ENCODE assay signal across 20 mouse cellular contexts in genomic region chr10:94118993-94119392, GRCm38 (mm10). TPM values are rescaled to one million over a fixed set of nuclear protein-coding genes. Genes with fewer than 3 reads are reported as not detected.
DNase-seq lines count a peak whose midpoint lies in the region; ATAC-seq and TF ChIP-seq lines count a peak whose summit lies in the region.
"Had no signal": no experiment of that assay in that cellular context is flagged by ENCODE, and none has a peak within 500 bp of the region (broad histone marks: within the 10 kb centered on the region; RNA-seq: fewer than 3 reads in every experiment).

No protein-coding gene starts in this region.

- no peak overlapping the region for H3K4me2 ChIP-seq in intestine, embryonic 16.5 days (ENCODE audit: low read depth, low read length)
- no peak overlapping the region for H3K4me2 ChIP-seq in liver, embryonic 12.5 days
- no peak overlapping the region for H3K4me2 ChIP-seq in liver, embryonic 16.5 days (ENCODE audit: low read depth, low read length)
- H3K4me2 ChIP-seq: forebrain, embryonic 13.5 days; heart, embryonic 11.5 days; heart, embryonic 15.5 days had no signal

- H3K27me3 ChIP-seq in intestine, embryonic 16.5 days (replicated peaks; ENCODE audit: control insufficient read depth, insufficient read depth, low read length) = no peaks in the 10 kb centered on the region
- no peaks in the 10 kb centered on the region for H3K27me3 ChIP-seq in liver, embryonic 12.5 days (replicated peaks)
- H3K27me3 ChIP-seq in liver, embryonic 16.5 days (ENCODE audit: control insufficient read depth, insufficient read depth, low read depth, low read length) = no peaks in the 10 kb centered on the region
- H3K27me3 ChIP-seq in cerebellum, adult 2 months (ENCODE audit: control insufficient read depth, insufficient read depth, low read length) = no peaks in the 10 kb centered on the region
- H3K27me3 ChIP-seq: CH12.LX; forebrain, embryonic 13.5 days; heart, embryonic 15.5 days; Patski had no signal

- H3K4me3 ChIP-seq in intestine, embryonic 16.5 days (ENCODE audit: low read length) = no peak overlapping the region
- no peak overlapping the region for H3K4me3 ChIP-seq in liver, embryonic 12.5 days
- no peak overlapping the region for H3K4me3 ChIP-seq in liver, embryonic 16.5 days (ENCODE audit: low read depth, low read length)
- no peak overlapping the region for H3K4me3 ChIP-seq in cerebellum, adult 2 months (replicated peaks; ENCODE audit: insufficient read depth, low read depth, low read length)
- H3K4me3 ChIP-seq: forebrain, embryonic 13.5 days; heart, adult 2 months; heart, embryonic 15.5 days; hindbrain, embryonic 10.5 days had no signal

- ATAC-seq in intestine, embryonic 16.5 days = peak; percentile 70
- no peak for ATAC-seq in liver, embryonic 12.5 days
- ATAC-seq in liver, embryonic 16.5 days (ENCODE audit: low read depth) = peak; percentile 67
- ATAC-seq: activated CD4-positive, CD25-positive, alpha-beta regulatory T cell, adult 4 months; forebrain, embryonic 13.5 days; forebrain, postnatal 0 days; Patski had no signal

- WGBS in intestine, embryonic 16.5 days = 63% methylated on average over 7 of the region's 7 CpGs
- WGBS in liver, embryonic 12.5 days (ENCODE audit: insufficient replicate concordance) = 71% methylated on average over 7 of the region's 7 CpGs
- 59% methylated on average over 7 of the region's 7 CpGs for WGBS in liver, embryonic 16.5 days (ENCODE audit: insufficient replicate concordance)
- WGBS in cerebellum, adult 2 months = 97% methylated on average over 7 of the region's 7 CpGs

- H3K27ac ChIP-seq in intestine, embryonic 16.5 days (ENCODE audit: low read length) = no peak overlapping the region
- peak overlapping the region; percentile 32; the same call in 1 of the 2 replicates for H3K27ac ChIP-seq in liver, embryonic 12.5 days
- peak overlapping the region; percentile 43 for H3K27ac ChIP-seq in liver, embryonic 16.5 days (ENCODE audit: low read length)
- no peak overlapping the region for H3K27ac ChIP-seq in cerebellum, adult 2 months (ENCODE audit: insufficient read depth, low read length)
- H3K27ac ChIP-seq: forebrain, embryonic 13.5 days; heart, adult 2 months; heart, embryonic 15.5 days; hindbrain, embryonic 10.5 days had no signal

- TF ChIP-seq CTCF in cerebellum, adult 2 months (IDR thresholded peaks at IDR 0.05; ENCODE audit: borderline replicate concordance, insufficient read depth, low read depth, low read length) = no peak

- H3K9ac ChIP-seq in intestine, embryonic 16.5 days (ENCODE audit: low read depth, low read length) = no peak overlapping the region
- no peak overlapping the region for H3K9ac ChIP-seq in liver, embryonic 12.5 days
- H3K9ac ChIP-seq in liver, embryonic 16.5 days (ENCODE audit: low read depth, low read length) = no peak overlapping the region
- H3K9ac ChIP-seq: forebrain, embryonic 13.5 days; forebrain, postnatal 0 days; heart, embryonic 15.5 days had no signal

- intact Hi-C loops in heart, postnatal 14 days (cut with DNase I) = loop anchor here (5.0 kb wide), 1 partner anchor 47 kb away; no protein-coding TSS in a partner anchor

- H3K36me3 ChIP-seq in intestine, embryonic 16.5 days (ENCODE audit: control insufficient read depth, insufficient read depth, low read length) = no peaks in the 10 kb centered on the region
- peaks cover 24% of the 10 kb centered on the region for H3K36me3 ChIP-seq in liver, embryonic 12.5 days
- H3K36me3 ChIP-seq in liver, embryonic 16.5 days (ENCODE audit: control insufficient read depth, insufficient read depth) = peaks cover 3% of the 10 kb centered on the region

- DNase-seq in cerebellum, adult 2 months = no peak
- DNase-seq in heart, postnatal 14 days = no peak
- DNase-seq in layer of hippocampus, adult 9-10 months (ENCODE audit: low spot score) = no peak
- DNase-seq: adrenal gland, postnatal 14 days; cerebellum, adult 11-12 months; cerebellum, adult 9-11 months; cerebellum, postnatal 36 days; forebrain, postnatal 0 days; gastrocnemius, postnatal 14 days; heart, adult 2 months had no signal

- no peak for TF ChIP-seq POLR2A in cerebellum, adult 2 months (IDR thresholded peaks at IDR 0.05; ENCODE audit: borderline replicate concordance, insufficient read depth, low read length)

- H3K4me1 ChIP-seq in intestine, embryonic 16.5 days (ENCODE audit: control insufficient read depth, insufficient read depth, low read length) = peaks cover 6% of the 10 kb centered on the region; the same call in 1 of the 2 replicates
- peaks cover 40% of the 10 kb centered on the region for H3K4me1 ChIP-seq in liver, embryonic 12.5 days
- H3K4me1 ChIP-seq in liver, embryonic 16.5 days (ENCODE audit: control insufficient read depth, low read depth, low read length) = peaks cover 19% of the 10 kb centered on the region
- H3K4me1 ChIP-seq in cerebellum, adult 2 months (ENCODE audit: control insufficient read depth, insufficient read depth, low read length) = no peaks in the 10 kb centered on the region
- H3K4me1 ChIP-seq: forebrain, embryonic 13.5 days had no signal

- H3K9me3 ChIP-seq in intestine, embryonic 16.5 days (ENCODE audit: control insufficient read depth, low read length) = no peaks in the 10 kb centered on the region
- H3K9me3 ChIP-seq in liver, embryonic 12.5 days (replicated peaks) = no peaks in the 10 kb centered on the region
- no peaks in the 10 kb centered on the region for H3K9me3 ChIP-seq in liver, embryonic 16.5 days (replicated peaks; ENCODE audit: control insufficient read depth, low read length)
- H3K9me3 ChIP-seq: forebrain, embryonic 13.5 days; heart, embryonic 15.5 days; hindbrain, embryonic 10.5 days had no signal

RNA-seq across cellular contexts. Expression of gene Nr2c1, which starts 28.8 kb away (rescaled TPM):
- 8.8 and 10.4 TPM in 2 replicates for polyA plus RNA-seq in intestine, embryonic 16.5 days (2015; fragmentation: Nextera tagmentation; extraction: Ambion mirVana)
- 4.1 and 4.2 TPM in 2 replicates for polyA plus RNA-seq in liver, embryonic 12.5 days (2016; fragmentation: Nextera tagmentation; extraction: Ambion mirVana)
- 2.5 TPM in 2 replicates for polyA plus RNA-seq in liver, embryonic 16.5 days (2015; fragmentation: Nextera tagmentation; extraction: Ambion mirVana)
- polyA plus RNA-seq in cerebellum, adult 2 months (2012; rRNA removed) = 10.4 and 10.6 TPM in 2 replicates
- total RNA-seq in heart, postnatal 14 days (2021) = 1 to 10 TPM; 8.2 to 9.8 TPM

Comparison
In these comparisons a context has a peak if more than half of its experiments do, and no peak if none do; other contexts are left out.
1. H3K27ac ChIP-seq: peak in liver, embryonic 12.5 days (single experiment) and liver, embryonic 16.5 days (single experiment); none in intestine, embryonic 16.5 days (single experiment) and cerebellum, adult 2 months (single experiment).